ENCODE assay signal across 8 mouse cellular contexts in the genomic region with DNA sequence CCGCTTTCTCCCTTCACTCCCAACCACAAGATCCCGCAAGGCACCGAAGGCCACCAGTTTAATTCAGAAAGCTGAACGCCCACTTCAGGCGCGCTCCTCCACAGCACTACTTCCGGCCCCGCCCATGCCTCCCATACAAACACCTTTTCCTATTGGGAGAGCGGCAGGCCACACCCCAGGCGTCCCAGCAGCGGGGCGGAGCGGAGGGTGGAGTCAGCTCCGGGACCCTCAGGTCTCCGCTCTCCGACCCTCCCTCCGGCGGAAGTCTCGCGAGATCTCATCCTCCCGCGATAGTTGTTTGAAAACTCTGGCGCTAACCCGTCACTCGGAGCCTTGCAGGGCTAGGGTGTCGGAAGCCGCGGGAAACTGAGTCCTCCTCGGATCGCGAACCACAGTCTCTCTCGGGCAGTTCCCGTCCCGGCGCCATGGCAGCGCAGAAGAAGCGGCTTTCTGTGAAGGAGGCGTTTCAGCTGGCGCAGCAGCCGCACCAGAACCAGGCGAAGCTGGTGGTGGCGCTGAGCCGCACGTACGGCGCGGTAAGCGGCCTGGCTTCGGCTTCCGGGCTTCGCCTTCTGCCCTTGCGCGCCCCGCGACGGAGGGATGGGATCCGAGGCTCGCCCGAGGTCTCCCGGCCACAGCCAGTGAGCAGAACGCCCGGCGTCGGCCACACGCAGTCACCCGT. TPM values are rescaled to one million over a fixed set of nuclear protein-coding genes. Genes with fewer than 3 reads are reported as not detected.
DNase-seq lines count a peak whose midpoint lies in the region; ATAC-seq lines count a peak whose summit lies in the region.

A gene (plus strand): TSS at position 322 of the 682 bp plus-strand sequence.

- peaks cover 18% of the 10 kb centered on the region; the same call in 1 of the 2 replicates for H3K36me3 ChIP-seq in intestine, embryonic 14.5 days (ENCODE audit: control insufficient read depth, insufficient read depth, low read length)

- no peaks in the 10 kb centered on the region for H3K9me3 ChIP-seq in intestine, embryonic 14.5 days (ENCODE audit: control insufficient read depth, low read length)

- H3K9ac ChIP-seq in intestine, embryonic 14.5 days (ENCODE audit: low read length), result peak within 1 kb of the TSS; percentile 77

- DNase-seq in adrenal gland, adult 18-20 months (ENCODE audit: low spot score in 2 of 2), result peak; percentile 100
- DNase-seq in embryo, embryonic 11 days, result peak; percentile 98
- DNase-seq in gastrocnemius, postnatal 25 days, result peak; percentile 98
- DNase-seq in intestine, embryonic 14.5 days (ENCODE audit: low spot score), result peak; percentile 100
- peak; percentile 99 for DNase-seq in left cerebral cortex, postnatal 14 days (ENCODE audit: low spot score in 2 of 2)
- DNase-seq in mesoderm, embryonic 11.5 days (ENCODE audit: low read depth, low spot score), result peak; percentile 99
- peak; percentile 97 to 98 for DNase-seq in right cerebral cortex, postnatal 36 days (ENCODE audit: low spot score in 2 of 2)
- DNase-seq in yolk sac, embryonic 10.5 days (ENCODE audit: low spot score), result peak; percentile 99

- 0% methylated on average over 66 of the region's 66 CpGs for WGBS in intestine, embryonic 14.5 days

- peak; percentile 100 for ATAC-seq in intestine, embryonic 14.5 days (replicated peaks; ENCODE audit: low FRiP score, low TSS enrichment, low read depth)

- peak within 1 kb of the TSS; percentile 75 for H3K4me2 ChIP-seq in intestine, embryonic 14.5 days (ENCODE audit: low read length)

- intact Hi-C loops in left cerebral cortex, postnatal 14 days (cut with DNase I), result loop anchor here (2.0 to 5.0 kb wide), 2 partner anchors 197 to 678 kb away; no protein-coding TSS in a partner anchor

- peak within 1 kb of the TSS; percentile 87 for H3K27ac ChIP-seq in intestine, embryonic 14.5 days (ENCODE audit: low read depth)

- peak within 1 kb of the TSS; percentile 77 for H3K4me3 ChIP-seq in intestine, embryonic 14.5 days (ENCODE audit: low read depth, low read length)

- peaks cover 9% of the 10 kb centered on the region for H3K4me1 ChIP-seq in intestine, embryonic 14.5 days (replicated peaks; ENCODE audit: control insufficient read depth, insufficient read depth, low read length)

- H3K27me3 ChIP-seq in intestine, embryonic 14.5 days (replicated peaks; ENCODE audit: control insufficient read depth, insufficient read depth, low read length), result no peaks in the 10 kb centered on the region

RNA-seq across cellular contexts. Expression of the gene that starts here (rescaled TPM):
- under 1 TPM; 0.43 to 0.61 TPM for total RNA-seq in adrenal gland, adult 18-20 months (2021)
- under 1 TPM; 0.19 to 0.28 TPM for total RNA-seq in gastrocnemius, postnatal 25 days (2021)
- polyA plus RNA-seq in intestine, embryonic 14.5 days (2014; fragmentation: Nextera tagmentation; extraction: Ambion mirVana), result 52.3 and 56.1 TPM in 2 replicates
- under 1 TPM; 0.61 to 0.77 TPM for total RNA-seq in left cerebral cortex, postnatal 14 days (2021)

Comparison
In these comparisons a context has a peak if more than half of its experiments do, and no peak if none do; other contexts are left out.
1. Peak in every context shown above with its lines: DNase-seq, ATAC-seq, H3K4me3 ChIP-seq and H3K27ac ChIP-seq.
2. Peak in DNase-seq in adrenal gland, adult 18-20 months; RNA of the gene not detected or under 1 TPM.
3. Peak in DNase-seq in gastrocnemius, postnatal 25 days; RNA of the gene not detected or under 1 TPM.
4. Peak in DNase-seq in left cerebral cortex, postnatal 14 days; RNA of the gene not detected or under 1 TPM.